Mouse (Mus musculus) hindbrain, postnatal 0 days (tissue): ENCODE results near the gene Setd2. TPM values are rescaled to one million over a fixed set of nuclear protein-coding genes. Genes with fewer than 3 reads are reported as not detected.

Experiments
- ATAC-seq: fragments of 200-750 bp; cut with Nextera tagmentation; 2 replicates; pipeline ENCODE4 v1.8.0; 2017; ENCODE audit warnings: mild to moderate bottlenecking, moderate TSS enrichment, moderate library complexity
- DNase-seq: peaks from one replicate; pipeline ENCODE4 v3.0.0-alpha.2; 2015; ENCODE audit warnings: low spot score
- H3K27ac ChIP-seq: fragments of 300-500 bp; sonication (generic); 2 replicates; pipeline ENCODE4 v1.5.1; 2014; ENCODE audit warnings: mild to moderate bottlenecking
- H3K27me3 ChIP-seq: fragments of 300-500 bp; sonication (generic); 2 replicates; pipeline ENCODE4 v1.6.1; 2014; ENCODE audit warnings: low read length, mixed read lengths; ENCODE audit not compliant: insufficient read depth
- H3K36me3 ChIP-seq: fragments of 300-500 bp; sonication (generic); 2 replicates; pipeline ENCODE4 v1.6.1; 2014; ENCODE audit warnings: low read length, mixed read lengths; ENCODE audit not compliant: insufficient read depth
- H3K4me1 ChIP-seq: fragments of 300-500 bp; sonication (generic); 2 replicates; pipeline ENCODE4 v1.6.1; 2014; ENCODE audit warnings: antibody characterized with exemption, low read length, mixed read lengths; ENCODE audit not compliant: insufficient read depth
- H3K4me2 ChIP-seq: fragments of 300-500 bp; sonication (generic); 2 replicates; pipeline ENCODE4 v1.6.1; 2014; ENCODE audit warnings: low read depth, mild to moderate bottlenecking, low read length, moderate library complexity, mixed read lengths
- H3K4me3 ChIP-seq: fragments of 300-500 bp; sonication (generic); 2 replicates; pipeline ENCODE4 v1.5.1; 2014; ENCODE audit warnings: low read length
- H3K9ac ChIP-seq: fragments of 300-500 bp; sonication (generic); replicated peaks from 2 replicates; pipeline ENCODE4 v1.6.1; 2014; ENCODE audit warnings: mild to moderate bottlenecking, low read length, moderate library complexity, mixed read lengths
- H3K9me3 ChIP-seq: fragments of 300-500 bp; sonication (generic); 2 replicates; pipeline ENCODE4 v1.6.1; 2016; ENCODE audit warnings: low read length, mixed read lengths
- CTCF ChIP-seq: IDR thresholded peaks from 2 replicates; pipeline ENCODE4 v1.5.1; 2016; ENCODE audit warnings: antibody characterized with exemption, control low read depth, low read depth
- WGBS: fragments of 180-500 bp; shearing (Covaris S2); extraction: QIAGEN DNeasy Blood & Tissue Kit; methylation state at CpG from one replicate; pipeline ENCODE4 v1.1.7; 2014; 5-methylcytosine and 5-hydroxymethylcytosine counted together
- microRNA-seq, 2 experiments: library from miRNA; unstranded; fragments of <30 nt; microRNA quantifications; one replicate each; pipeline ENCODE4; 2016
- polyA plus RNA-seq: library from polyadenylated mRNA; unstranded; fragments of >200 nt; fragmentation: Nextera tagmentation; extraction: Ambion mirVana; gene quantifications from 2 replicates; pipeline ENCODE4 v1.2.1, GENCODE M21; 2015
- total RNA-seq: library from RNA; depleted of rRNA; stranded (reverse); fragments of >200 nt; gene quantifications from 2 replicates; pipeline ENCODE4 v1.2.3, GENCODE M21; 2014; rRNA removed

Setd2 gene
- total and polyA plus RNA-seq, 2 experiments from 2014 or later, result 24.7 to 64.9 TPM

GRCm38 (mm10) chr9:110667219-110667836 lies 134.9 kb downstream of the Setd2 start:
- Histone ChIP-seq H3K4me1 (no peaks in the 10 kb centered on the region), H3K27ac (no peak overlapping the region), H3K4me2 (no peak overlapping the region), H3K9ac (no peak overlapping the region), H3K9me3 (no peaks in the 10 kb centered on the region), H3K4me3 (no peak overlapping the region), H3K27me3 (no peaks in the 10 kb centered on the region), H3K36me3 (no peaks in the 10 kb centered on the region)
- TF ChIP-seq CTCF, result no peak
- 70% methylated on average over 4 of the region's 4 CpGs for whole genome bisulfite sequencing
- ATAC-seq (no peak), DNase-seq (no peak)

Small RNA genes within 50 kb of the gene (microRNA-seq; reads per million reads assigned to microRNA genes)
- 0 reads per million in 2 experiments for gene Mir8107

Other genes with a start within 250 kb of the Setd2 start
- 27.6 and 30.9 TPM in 2 replicates for gene Elp6, start 227.4 kb upstream of the Setd2 start, total RNA-seq
- 30.0 and 31.1 TPM in 2 replicates for gene Elp6, start 227.4 kb upstream of the Setd2 start, polyA plus RNA-seq
- 162 and 168 TPM in 2 replicates for gene Scap, start 199.3 kb upstream of the Setd2 start, total RNA-seq
- 48.6 and 50.9 TPM in 2 replicates for gene Scap, start 199.3 kb upstream of the Setd2 start, polyA plus RNA-seq
- gene Ptpn23, start 124.4 kb upstream of the Setd2 start, total RNA-seq, result 23.4 and 31.6 TPM in 2 replicates
- 12.0 and 13.2 TPM in 2 replicates for gene Ptpn23, start 124.4 kb upstream of the Setd2 start, polyA plus RNA-seq
- gene Ngp, start 112.8 kb upstream of the Setd2 start, total RNA-seq, result 0.16 and 0.54 TPM in 2 replicates
- gene Ngp, start 112.8 kb upstream of the Setd2 start, polyA plus RNA-seq, result 0.96 and 1.6 TPM in 2 replicates
- gene Klhl18, start 55.9 kb upstream of the Setd2 start, total RNA-seq, result 30.6 and 32.1 TPM in 2 replicates
- gene Klhl18, start 55.9 kb upstream of the Setd2 start, polyA plus RNA-seq, result 16.1 and 19.0 TPM in 2 replicates
- 3.3 and 3.9 TPM in 2 replicates for gene Kif9, start 55.6 kb upstream of the Setd2 start, total RNA-seq
- gene Kif9, start 55.6 kb upstream of the Setd2 start, polyA plus RNA-seq, result 3.9 and 4.0 TPM in 2 replicates
- 23.1 and 30.6 TPM in 2 replicates for gene Nradd, start 91.9 kb downstream of the Setd2 start, total RNA-seq
- 18.7 and 19.3 TPM in 2 replicates for gene Nradd, start 91.9 kb downstream of the Setd2 start, polyA plus RNA-seq
- 9.0 and 11.5 TPM in 2 replicates for gene Nbeal2, start 121.6 kb downstream of the Setd2 start, total RNA-seq
- gene Nbeal2, start 121.6 kb downstream of the Setd2 start, polyA plus RNA-seq, result 1.8 and 1.9 TPM in 2 replicates
- gene Ccdc12, start 123.9 kb downstream of the Setd2 start, total RNA-seq, result 15.0 and 17.0 TPM in 2 replicates
- gene Ccdc12, start 123.9 kb downstream of the Setd2 start, polyA plus RNA-seq, result 108 and 113 TPM in 2 replicates
- gene Myl3, start 209.3 kb downstream of the Setd2 start, total RNA-seq, result 0.72 TPM in 1 of 2 replicates, not detected in the other
- gene Myl3, start 209.3 kb downstream of the Setd2 start, polyA plus RNA-seq, result 0.65 and 0.89 TPM in 2 replicates
- gene Pth1r, start 214.5 kb downstream of the Setd2 start, total RNA-seq, result 27.7 and 29.2 TPM in 2 replicates
- 11.7 and 12.5 TPM in 2 replicates for gene Pth1r, start 214.5 kb downstream of the Setd2 start, polyA plus RNA-seq